Mouse (Mus musculus): ENCODE measurements around the gene Sema3d.

GRCm38 (mm10) chr5:12561740-12562139 is 178.6 kb downstream of the Sema3d start:
- no peak for TF ChIP-seq EP300 (IDR thresholded peaks at IDR 0.05; ENCODE audit: low read depth)
- TF ChIP-seq CTCF (IDR thresholded peaks at IDR 0.05; ENCODE audit: low read depth): no peak
